Mouse (Mus musculus) ES-CJ7 (cell line): Measurements from ENCODE around the gene Mettl7a1.
"Not testable (repeated sequence)": the region's sequence is repeated elsewhere in the genome, so short reads cannot be mapped to it uniquely, and the experiment has no call there.

Experiments
- DNase-seq: peaks from one replicate; pipeline ENCODE4 v3.0.0; 2011; ENCODE audit warnings: low read depth, low spot score

The Mettl7a1 gene

DNA sequence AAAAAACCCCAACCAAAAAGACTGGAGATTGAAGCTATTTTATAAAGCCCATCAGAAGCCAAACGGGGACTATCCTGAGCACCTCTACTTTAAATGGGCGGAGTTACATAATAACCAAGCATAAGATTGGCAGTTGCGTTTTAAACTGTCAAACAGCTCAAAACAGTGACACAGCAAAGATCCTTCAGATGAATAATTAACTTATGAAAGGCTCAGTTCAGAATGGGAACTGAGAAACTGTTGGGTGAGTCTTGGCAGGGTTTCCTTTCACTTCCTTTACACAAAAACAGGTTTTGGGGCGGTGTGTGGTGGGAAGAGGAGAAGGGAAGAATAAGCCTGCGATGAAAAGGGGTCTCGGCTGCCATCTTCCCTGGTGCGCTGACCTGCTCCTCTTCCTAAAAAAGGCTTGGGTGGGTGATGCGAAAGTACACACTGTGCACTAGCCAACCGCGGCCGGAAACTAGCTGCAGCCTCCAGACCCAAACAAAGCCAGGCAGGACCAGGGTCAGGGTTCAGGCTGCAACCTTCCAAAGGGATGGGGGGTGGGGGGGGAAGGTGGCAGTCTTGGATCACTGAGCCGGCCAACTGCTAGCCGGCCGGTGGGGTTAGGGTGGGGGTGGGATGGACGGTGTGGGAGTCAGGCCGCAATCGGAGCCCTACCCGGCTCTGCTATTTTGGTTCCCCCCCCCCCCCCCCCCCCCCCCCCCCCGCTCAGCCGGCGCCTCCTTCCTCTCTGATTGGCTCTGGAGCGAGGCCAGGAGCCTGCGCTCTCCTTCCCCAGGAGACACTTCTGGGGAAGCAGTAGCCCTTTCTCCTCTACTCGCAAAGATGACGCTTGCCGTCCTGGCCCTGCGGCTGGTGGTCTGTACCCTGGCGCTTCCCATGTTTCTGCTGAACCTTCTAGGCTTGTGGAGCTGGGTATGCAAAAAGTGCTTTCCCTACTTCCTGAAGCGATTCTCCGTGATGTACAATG lies at the start of gene Mettl7a1:
Gene Mettl7a1, plus strand, starts transcription at position 122 of the 973 bp plus-strand sequence.
- peak; percentile 67 for DNase-seq

DNA sequence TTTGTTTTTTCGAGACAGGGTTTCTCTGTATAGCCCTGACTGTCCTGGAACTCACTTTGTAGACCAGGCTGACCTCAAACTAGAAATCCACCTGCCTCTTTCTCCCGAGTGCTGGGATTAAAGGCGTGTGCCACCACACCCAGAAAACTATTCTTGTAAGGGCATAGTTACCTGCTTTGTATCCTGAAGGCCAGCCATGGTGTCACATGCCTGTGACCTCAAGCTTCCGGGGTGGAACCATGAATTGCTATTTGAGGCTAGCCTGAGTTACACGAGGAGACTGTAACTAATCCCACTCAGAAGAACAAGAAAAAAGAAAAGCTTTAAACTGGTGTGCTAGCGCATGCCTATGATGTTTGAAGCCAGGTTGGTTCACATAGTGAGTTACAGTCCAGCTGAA lies 47.6 kb upstream of the Mettl7a1 start:
- peak; percentile 83 for DNase-seq

DNA sequence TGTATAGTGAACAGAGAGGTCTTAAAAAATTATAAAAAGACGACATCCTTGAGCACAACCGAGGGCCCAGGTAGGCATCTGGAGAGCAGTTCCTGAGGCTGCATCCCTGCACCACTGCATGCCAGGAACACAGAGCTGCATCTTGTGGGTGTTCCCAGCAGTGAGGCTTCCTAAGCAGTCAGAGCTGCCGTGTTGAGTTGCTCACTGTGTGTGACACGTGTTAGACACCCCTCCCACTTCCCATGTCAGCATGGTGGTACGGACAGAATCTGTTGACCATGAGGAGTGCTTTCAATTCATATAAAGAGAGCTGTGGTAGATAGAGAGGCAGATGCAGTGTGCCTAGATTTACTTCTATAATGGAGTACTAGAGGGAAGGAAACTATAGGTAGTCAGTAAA lies 46.6 kb upstream of the Mettl7a1 start:
- no peak for DNase-seq

DNA sequence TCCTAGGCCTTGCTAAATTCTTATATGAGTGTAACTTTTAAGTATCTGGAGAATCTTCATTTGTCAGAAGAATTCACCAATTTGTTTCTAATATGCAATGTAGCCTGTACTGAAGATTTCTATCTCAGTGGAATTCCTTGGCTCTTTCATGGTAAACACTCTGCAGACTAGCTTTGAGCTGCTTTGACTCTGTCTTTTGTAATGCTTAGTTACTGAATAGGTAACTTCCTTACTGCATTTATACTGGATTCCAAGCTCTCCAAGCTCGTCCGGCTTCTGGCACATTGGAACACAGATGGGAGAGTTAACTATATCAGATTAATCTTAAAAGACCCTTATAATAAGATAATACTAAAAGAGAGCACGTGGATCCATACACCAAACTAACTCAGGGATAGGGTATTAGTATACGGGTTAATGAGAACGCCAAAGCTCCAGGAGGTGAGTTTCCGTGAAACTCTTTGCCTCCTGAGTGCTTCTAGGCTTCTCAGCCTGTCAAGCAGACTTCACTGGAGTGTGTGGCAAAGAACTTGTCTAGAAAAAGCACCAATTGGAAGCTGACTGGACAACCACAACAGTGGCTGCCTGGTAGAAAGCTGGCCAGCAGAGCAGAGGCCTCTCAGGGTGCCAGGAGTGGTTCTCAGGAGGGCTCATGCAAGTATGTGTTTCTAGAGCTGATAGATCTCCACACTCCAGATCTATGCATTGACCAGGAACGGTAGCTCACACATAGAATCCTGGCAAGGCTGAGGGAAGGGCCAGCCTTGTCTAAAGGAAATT lies 45.1 kb upstream of the Mettl7a1 start:
- peak; percentile 52 for DNase-seq

DNA sequence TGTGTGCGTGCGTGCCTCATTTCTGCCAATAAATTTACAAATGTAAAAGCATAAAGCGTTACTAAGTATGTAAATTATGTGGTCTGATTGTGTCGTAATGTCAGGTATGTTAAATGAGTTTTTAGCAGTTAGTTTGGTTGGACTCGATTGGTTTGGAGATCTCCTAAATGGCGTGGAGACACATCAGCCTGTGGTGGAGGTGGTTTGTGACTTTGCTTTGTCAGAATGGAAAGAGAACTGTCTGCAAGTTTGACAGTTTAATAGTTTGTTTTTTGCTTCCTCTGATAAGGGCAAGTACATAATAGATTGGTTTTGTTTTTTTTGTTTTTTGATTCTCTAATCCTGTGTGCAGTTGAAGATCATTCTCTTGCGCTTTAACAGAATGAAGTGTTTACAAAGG lies 43.6 kb upstream of the Mettl7a1 start:
- DNase-seq, result not testable (repeated sequence)

- peak; percentile 72 for DNase-seq
Observed at GRCm38 (mm10) chr15:100263246-100263905, 40.6 kb upstream of the Mettl7a1 start.

- no peak for DNase-seq
Observed at GRCm38 (mm10) chr15:100265586-100266325, 38.2 kb upstream of the Mettl7a1 start.

DNA sequence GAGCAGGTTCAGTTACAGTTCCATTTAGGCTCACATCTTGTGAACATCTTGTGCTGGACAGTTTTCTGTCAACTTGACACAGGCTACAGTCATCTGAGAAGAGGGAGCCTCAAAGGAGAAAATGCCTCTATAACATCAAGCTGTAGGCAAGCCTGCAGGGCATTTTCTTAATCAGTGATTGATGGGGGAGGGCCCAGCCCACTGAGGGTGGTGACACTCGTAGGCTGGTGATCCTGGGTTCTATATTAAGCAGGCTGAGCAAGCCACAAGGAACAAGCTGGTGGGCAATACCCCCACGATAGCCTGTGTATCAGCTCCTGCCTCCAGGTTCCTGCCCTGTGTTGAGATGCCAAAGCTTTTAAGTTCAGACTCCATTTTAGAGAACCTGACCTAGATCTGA lies 35.0 kb upstream of the Mettl7a1 start:
- DNase-seq, result peak; percentile 54

DNA sequence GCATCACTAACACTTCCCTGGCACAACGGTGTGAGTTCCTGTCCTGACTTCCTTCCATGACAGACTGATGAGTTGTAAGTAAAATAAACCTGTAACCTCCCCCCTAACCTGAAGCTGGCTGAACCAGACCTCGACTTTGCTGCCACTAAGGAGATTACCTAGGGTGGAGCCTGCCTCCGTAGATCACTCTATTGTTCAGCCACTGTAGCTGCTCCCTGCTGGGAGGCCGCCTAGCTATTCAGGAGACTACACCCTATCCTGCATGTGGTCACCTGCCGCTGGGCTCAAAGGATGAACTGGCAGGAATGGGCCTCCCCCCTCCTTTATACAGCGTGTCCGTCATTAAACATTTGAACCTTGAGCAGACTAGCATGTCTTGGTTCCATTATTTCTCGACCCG lies 34.2 kb upstream of the Mettl7a1 start:
- peak; percentile 99 for DNase-seq

DNA sequence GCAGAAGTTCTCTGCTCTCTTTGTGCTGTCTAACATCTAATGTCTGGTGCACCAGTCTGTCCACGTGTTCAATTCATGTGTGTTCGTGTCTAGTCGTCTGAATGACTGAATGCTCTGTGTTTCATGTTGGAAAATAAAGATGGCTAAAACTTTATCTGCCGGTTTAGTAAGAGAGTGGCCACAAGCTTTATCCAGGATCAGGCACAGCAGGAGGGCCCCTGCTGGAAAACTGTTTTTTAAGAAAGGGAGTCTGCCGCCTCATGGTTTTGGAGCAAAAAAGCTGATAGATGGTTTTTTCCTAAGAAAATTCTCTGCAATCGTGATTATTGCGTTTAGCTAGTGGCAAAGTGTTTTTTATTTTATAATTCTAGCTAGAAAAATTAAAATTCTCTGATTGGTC lies 33.3 kb upstream of the Mettl7a1 start:
- DNase-seq, result peak; percentile 34

- peak; percentile 81 for DNase-seq
Observed at GRCm38 (mm10) chr15:100271411-100271810, 32.5 kb upstream of the Mettl7a1 start.

GRCm38 (mm10) chr15:100273791-100274308 lies 30.1 kb upstream of the Mettl7a1 start:
- DNase-seq, result peak; percentile 78

- peak; percentile 94 for DNase-seq
Observed at GRCm38 (mm10) chr15:100274790-100275559, 29.0 kb upstream of the Mettl7a1 start.

DNA sequence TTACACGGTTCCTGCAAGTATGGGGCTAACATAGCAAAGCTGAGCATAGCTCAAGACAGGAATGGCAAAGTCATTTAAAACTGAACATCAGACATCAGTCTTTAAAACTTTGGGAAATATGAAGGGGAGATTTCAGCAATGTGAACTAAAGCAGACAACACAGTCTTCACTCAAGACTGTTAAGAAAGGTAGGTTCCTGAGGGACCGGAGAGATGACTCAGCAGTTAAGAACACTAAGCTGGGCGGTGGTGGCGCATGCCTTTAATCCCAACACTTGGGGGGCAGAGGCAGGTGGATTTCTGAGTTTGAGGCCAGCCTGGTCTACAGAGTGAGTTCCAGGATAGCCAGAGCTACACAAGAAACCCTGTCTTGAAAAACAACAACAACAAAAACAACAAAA lies 27.5 kb upstream of the Mettl7a1 start:
- no peak for DNase-seq

- DNase-seq, result no peak
Observed at GRCm38 (mm10) chr15:100277586-100277985, 26.4 kb upstream of the Mettl7a1 start.

DNA sequence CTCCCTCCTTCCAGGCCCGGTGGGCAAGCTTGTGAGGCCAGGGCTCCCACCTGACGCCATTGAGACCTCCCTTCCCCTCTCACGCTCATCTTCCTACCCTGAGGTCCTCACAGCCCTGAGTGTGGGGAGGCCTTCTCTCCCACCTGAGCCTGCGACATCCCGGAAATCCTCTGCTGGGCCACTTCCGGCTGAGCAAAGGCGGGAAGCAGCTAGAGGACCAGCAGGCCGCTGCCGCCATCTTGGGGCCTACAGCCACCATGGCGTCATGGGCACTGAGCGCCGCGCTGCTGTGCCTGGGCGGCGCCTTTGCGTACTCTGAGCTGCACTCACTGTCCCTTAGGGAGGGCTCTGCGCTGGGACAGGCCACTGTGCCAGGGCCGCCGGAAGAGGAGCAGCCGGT lies 23.3 kb upstream of the Mettl7a1 start, which contains the start of gene Tmprss12:
Gene Tmprss12, plus strand, starts transcription at position 212 of the 400 bp plus-strand sequence.
- peak; percentile 69 for DNase-seq

DNA sequence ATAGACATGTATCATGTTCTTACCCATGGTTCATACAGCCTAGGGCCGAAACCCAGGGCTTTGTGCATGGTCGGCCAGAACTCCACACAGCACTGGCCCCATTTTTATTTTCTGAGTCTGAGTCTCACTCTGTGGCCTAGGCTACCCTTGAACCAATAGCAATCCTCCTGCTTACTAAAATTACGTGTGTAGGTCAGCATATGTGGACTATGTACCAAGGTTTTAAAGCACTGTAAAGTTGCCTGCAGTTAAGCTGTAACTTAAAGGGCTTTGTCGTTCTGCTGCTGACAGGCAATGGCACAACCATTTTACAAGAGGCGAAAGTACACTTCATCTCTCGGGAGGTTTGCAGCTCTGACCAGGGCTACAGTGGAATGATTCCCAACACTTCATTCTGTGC lies 15.0 kb upstream of the Mettl7a1 start:
- no peak for DNase-seq

GRCm38 (mm10) chr15:100290858-100291257 lies 13.1 kb upstream of the Mettl7a1 start:
- no peak for DNase-seq

GRCm38 (mm10) chr15:100292326-100292725 lies 11.6 kb upstream of the Mettl7a1 start:
- peak; percentile 66 for DNase-seq

DNA sequence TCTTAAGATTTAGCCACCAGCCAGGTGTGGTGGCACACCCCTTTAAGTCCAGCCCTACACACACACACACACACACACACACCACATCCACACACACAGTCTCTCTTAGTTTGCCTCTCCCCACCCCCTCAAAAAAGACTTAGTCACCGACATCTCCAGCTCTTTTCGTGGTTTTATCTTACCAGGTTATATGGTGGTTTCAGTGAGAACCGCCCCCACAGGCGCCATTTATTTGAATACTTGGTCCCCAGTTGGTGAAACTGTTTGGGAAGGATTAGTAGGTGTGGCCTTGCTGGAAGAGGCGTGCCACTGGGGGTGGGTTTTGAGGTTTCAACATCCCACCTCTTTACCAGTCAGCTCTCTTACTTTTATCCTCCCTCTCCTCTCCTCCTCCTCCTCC lies 6.1 kb upstream of the Mettl7a1 start:
- DNase-seq, result peak; percentile 27
